Mouse (Mus musculus): ENCODE measurements at regions not wholly inside any gene's neighbourhood (a gene's known extent, or its start where the extent isn't known, plus 50 kb on each side); places are given as distances from the start of the nearest gene placed in this dataset.

DNA sequence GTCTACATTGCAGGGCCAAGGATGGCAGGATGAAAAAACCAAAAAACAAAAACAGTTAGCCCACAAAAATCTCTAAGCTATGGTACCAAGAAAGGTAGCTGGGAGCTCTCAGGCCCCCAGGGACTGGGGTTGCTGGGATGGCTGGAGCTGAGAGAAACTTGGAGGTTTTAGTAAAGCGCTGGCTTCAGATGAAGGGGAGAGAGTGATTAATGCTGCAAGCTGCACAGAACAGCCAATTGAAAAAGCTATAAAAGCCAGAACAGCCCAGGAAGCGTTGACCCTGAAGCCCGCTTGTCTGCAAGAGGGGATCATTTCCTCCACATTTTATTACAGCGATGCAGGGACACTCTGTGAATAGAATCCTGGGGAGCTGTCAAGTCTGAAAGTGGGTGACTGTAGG, 157.0 kb downstream of the 4930564D02Rik start:
- DNase-seq (ENCODE audit: low spot score): no peak

- DNase-seq (ENCODE audit: low spot score): no peak
These were observed 160.9 kb downstream of the 4930564D02Rik start for GRCm38 (mm10) chr3:105227551-105227950.

DNA sequence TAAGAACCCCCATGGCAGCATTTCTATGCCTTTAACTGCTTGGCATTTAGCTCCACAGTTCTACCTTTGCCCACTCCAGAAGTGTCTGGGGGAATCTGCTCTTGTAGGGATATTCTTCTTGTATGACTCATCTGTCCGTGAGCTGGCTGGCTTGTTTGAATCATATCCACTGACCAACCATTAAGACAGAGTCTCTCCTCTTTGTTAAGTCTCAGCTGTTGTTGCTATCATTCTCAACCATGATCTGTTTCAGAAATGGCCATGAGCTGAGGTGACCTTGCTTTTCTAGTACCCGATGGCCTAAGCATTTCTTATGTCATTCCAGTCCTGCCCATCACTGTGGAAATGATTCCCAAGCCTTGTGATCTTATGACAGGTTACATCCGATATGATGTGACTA, 161.8 kb downstream of the 4930564D02Rik start:
- no peak for DNase-seq (ENCODE audit: low spot score)

GRCm38 (mm10) chr3:105241048-105241447, 174.4 kb downstream of the 4930564D02Rik start:
- no peak for DNase-seq (ENCODE audit: low spot score)

DNA sequence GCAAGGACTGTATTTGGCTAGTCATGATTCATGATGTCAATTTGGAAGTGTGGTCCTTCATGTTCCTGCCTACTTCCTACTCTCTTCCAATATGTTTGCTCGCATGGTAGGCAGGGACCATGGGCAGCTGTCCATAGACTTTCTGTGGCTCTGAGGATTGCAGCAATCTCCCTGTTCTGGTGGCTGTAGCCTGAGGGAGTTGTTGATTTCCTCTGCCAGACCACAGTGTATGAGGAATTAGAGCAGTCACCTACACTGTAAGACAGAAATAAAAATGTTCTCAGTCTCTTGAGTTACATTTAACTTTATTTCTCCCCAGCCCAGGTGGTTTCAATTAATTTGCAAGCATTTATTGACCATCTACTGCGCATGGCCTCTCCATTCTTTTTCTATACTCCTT, 190.5 kb downstream of the 4930564D02Rik start:
- DNase-seq (ENCODE audit: low spot score): no peak

DNA sequence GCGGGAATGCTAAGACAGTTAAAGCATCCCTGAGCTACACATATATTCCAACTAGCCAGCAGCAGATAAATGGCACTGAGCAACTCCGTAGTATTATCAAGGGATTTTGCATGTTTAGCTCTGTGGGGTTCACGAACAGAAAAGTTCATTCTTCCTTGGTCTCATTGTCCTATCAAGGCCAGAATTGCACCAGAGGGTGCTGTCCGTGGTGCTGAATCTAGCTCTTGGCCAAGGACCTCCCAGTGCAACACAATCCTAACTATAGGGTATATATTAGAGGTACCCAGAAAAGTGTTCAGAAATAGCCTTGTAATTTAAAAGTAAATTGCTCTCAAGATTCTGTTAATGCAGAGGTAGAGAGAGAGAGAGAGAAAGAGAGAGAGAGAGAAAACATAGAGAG, 176.9 kb upstream of the Kcnd3 start:
- no peak for DNase-seq (ENCODE audit: low spot score)

GRCm38 (mm10) chr3:105280971-105281370, 171.2 kb upstream of the Kcnd3 start:
- DNase-seq (ENCODE audit: low spot score): no peak

- no peak for DNase-seq (ENCODE audit: low spot score)
These were observed 170.4 kb upstream of the Kcnd3 start for GRCm38 (mm10) chr3:105281686-105282085.

DNA sequence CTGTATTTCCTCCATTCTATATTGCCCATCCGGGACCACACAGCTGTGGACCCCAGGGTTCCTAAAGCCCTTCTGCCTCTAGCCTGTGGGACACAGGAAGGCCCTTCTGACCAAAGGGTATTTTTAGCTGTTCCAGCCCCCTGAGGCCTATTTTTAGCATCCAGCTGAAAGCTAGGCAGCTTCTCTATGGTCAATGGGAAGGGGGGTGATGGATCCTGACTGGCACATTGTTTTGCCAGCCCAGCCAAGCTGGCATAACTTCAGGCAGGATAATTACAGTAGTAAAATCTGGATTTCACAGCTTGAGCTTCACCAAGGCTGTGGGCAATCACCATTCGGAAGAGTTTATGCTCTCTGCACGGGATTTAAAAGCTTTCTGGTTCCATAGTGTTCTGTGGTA, 153.9 kb upstream of the Kcnd3 start:
- no peak for DNase-seq (ENCODE audit: low spot score)

DNA sequence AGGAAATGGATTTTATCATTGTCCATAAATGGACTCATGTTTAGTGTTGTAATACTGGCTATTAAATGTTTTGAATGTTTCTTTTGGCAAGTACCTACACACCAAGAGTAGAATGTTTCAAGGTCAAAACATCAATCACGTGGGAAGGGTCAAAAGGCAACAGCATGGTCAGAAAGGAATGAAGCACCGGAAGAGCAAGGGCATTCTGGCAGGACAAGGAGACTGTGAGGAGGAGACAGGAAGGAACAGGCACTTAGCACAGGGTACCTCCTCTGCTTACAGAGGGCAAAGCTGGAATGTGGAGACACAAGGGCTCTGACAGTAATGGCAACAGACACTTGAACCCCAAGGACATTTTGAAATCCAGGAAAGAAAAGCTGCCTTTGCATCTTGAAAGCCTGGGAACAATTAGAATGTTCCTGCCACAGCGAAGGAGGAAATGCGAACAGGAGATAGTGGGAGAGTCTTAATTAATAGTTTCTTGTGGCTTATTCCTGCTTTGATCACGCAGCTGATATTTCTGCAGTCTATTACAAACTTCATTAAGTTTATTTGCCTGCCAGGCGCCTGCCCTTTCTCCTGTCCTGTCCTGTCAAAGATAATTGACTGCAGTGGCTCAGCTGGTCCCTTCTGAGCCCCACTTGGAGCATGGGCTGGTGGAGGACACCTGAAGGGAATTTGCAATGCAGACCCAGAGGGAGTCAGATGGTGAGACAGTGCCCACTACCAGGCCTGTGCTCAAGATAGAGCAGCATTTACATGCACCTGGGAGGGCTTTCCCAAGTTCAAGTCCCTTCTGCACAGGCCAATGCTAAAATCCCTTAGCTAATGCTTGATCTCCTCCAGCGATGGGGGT, 151.2 kb upstream of the Kcnd3 start:
- DNase-seq (ENCODE audit: low spot score): no peak

GRCm38 (mm10) chr3:105307676-105308075, 144.5 kb upstream of the Kcnd3 start:
- no peak for DNase-seq (ENCODE audit: low spot score)

DNA sequence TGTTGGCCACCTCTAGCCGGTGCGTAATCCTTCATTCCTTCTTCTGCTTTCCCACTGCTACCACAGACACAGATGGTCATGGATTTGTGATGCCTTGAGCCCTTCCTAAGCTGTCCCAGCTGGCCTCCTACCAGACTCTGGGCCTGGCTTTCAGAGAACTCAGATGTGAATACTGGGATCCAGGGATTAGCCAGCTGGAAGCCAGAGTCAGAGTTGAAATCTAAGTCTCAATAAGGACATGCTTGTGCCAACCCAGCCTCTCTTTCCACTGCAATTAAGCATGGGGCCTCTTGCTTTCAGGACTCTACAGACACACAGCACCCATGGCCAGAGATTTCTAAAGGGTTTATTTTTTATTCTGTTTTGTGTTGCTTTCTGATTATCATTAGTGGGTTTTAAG, 143.1 kb upstream of the Kcnd3 start:
- no peak for DNase-seq (ENCODE audit: low spot score)

DNA sequence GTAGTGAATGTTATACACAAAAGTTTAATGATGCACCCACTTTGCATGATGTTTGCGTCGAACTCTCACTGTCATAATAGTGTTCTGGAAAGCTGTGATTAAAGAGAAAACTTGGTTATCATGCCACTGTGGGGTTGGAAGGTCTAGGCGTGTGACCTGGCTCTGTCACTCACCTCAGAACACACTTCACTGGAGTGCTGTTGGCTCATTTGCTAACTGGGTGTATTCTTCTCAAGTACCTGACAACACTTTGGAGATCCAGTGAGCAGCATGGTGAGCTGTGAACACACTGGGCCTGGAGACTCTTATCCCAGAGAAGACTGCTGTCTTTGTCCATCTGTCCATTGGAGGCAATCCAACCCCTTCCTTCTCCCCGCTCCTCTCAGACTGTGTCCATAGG, 98.9 kb upstream of the Kcnd3 start:
- DNase-seq (ENCODE audit: low spot score): no peak

DNA sequence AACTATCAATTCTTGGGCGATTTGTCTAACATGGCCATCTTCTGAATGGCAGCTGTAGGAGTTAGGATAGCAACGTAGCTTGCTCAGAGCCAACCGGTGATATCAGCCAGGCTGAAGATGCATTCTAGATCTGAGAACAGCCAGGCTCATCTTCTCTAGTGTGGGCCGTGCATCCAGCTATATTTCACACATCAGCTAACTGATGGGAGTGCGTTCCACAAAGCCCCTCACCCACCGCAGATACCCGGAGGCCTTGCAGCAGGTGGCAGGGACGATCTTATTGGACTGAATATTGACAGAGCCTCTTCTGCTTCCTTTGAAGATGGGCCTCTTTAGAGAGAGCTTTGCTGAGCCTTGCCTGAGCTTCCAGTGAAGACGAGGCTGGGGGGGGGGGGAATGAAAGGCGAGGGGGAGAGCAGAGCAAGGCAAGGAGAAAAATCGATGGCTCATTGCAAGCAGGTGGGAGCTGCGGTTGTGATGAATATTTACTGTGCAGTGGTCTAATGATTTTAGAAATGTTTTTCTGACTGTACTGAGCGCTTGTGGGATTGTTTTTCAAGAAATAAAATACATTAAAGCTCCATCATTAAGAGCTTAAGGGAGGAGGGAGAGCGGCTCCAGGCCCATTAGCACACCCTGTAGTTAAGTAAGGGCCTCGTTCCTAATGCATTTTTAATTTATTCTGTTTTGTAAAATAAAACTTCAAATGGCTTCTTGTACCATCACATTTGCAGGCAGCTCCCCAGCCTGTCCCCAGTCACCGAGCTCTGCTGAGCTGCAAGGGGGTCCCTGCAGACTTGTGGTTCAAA, 97.8 kb upstream of the Kcnd3 start:
- no peak for DNase-seq (ENCODE audit: low spot score)

- DNase-seq (ENCODE audit: low spot score): no peak
These were observed 94.6 kb upstream of the Kcnd3 start for GRCm38 (mm10) chr3:105357511-105357910.

- DNase-seq (ENCODE audit: low spot score): no peak
These were observed 92.5 kb upstream of the Kcnd3 start for GRCm38 (mm10) chr3:105359636-105360035.

DNA sequence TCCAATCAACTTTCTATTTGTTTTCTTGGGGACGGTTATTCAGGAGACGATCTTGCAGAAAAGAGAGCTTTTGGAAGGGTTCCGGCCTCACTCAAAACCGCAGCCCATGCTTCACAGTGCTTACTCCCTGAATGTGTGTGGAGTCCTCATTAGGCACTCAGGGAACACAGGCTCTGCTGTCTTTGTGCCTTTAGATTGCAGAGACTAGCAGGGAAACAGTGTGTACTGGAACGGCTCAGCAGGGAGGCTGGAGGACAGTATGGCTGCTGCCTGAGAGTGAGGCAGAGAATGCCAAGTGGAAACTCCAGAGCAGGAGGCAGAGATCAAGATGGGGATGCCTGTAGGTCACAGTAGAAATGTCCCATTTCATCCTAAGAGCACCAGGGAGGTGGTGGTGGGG, 87.4 kb upstream of the Kcnd3 start:
- DNase-seq (ENCODE audit: low spot score): no peak

DNA sequence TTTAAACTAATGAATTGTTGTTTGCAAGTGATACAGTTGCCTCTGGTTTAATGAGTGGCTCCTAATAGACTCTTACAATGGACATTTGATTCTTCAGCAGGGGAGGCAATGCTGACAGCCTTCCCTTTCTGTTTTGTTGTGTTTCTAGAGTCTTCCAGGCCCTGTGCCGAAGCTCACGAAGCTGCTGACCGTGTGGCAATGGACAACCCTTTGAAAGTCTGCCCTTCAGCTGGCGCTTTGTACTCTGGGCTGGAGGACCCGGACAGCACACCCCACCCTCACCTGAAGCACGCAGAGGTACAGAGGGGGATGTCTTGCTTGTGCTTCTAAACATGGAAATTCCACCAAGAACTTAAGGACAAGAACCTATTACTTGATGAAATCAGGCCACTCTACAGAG, 85.3 kb upstream of the Kcnd3 start:
- DNase-seq (ENCODE audit: low spot score): no peak

DNA sequence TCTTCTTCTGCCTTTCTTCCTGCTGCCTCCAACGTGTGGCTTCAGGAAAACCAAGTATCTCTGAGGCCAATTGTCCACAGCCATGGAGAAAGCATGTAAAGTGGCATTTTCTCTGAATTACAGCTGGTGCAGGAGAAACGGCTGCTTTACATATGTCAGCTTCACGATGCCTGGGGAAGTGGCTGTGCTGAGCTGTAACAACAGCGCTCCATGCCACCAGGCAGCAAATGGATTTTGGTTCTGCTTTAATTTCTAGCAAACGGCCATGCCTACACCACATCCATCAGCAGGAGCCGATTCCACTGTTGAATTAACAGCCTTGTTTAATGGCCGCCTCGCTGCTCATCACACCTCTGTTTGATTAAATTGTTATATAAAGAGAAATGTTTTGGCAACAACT, 84.2 kb upstream of the Kcnd3 start:
- no peak for DNase-seq (ENCODE audit: low spot score)

DNA sequence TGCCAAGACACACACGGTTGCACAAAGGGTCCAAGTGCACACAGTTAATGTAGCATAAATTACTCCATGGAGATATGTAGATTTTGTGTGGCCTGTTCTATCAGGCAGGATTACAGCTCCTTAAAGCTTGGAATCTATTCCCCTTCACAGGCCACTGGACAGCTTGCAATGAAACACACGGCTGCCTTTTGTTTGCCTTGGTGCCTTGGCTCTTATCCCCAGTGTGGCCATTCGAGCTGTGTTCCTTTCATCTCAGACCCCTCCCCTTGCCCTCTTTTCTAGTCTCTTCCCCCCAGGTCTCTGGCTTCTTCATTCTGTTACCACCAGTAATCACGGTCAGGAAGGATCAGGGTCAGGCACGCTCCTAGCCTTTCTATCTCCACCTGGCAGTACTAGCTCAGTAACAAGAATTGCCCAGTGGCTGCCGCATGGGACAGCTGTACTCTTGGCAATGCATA, 79.7 kb upstream of the Kcnd3 start:
- no peak for DNase-seq (ENCODE audit: low spot score)

GRCm38 (mm10) chr3:105374306-105374705, 77.8 kb upstream of the Kcnd3 start:
- no peak for DNase-seq (ENCODE audit: low spot score)

GRCm38 (mm10) chr3:105374836-105375235, 77.3 kb upstream of the Kcnd3 start:
- DNase-seq (ENCODE audit: low spot score): no peak

GRCm38 (mm10) chr3:105375383-105375782, 76.7 kb upstream of the Kcnd3 start:
- DNase-seq (ENCODE audit: low spot score): no peak

All from urinary bladder, adult 2 months (tissue).